Mouse (Mus musculus) kidney, postnatal 0 days (tissue): Measurements from ENCODE around the gene Gm21725. TPM values are rescaled to one million over a fixed set of nuclear protein-coding genes. Genes with fewer than 3 reads are reported as not detected.
"Not testable (repeated sequence)": the region's sequence is repeated elsewhere in the genome, so short reads cannot be mapped to it uniquely, and the experiment has no call there.

Source experiments
- ATAC-seq: fragments of 200-750 bp; cut with Nextera tagmentation; replicated peaks from 2 replicates; pipeline ENCODE4 v1.8.0; 2017; ENCODE audit warnings: low read depth, moderate number of reproducible peaks, moderate TSS enrichment, moderate library complexity; ENCODE audit not compliant: low FRiP score
- DNase-seq: peaks from one replicate; pipeline ENCODE4 v3.0.0-alpha.2; 2016; ENCODE audit warnings: low spot score
- H3K27ac ChIP-seq: fragments of 300-500 bp; sonication (generic); 2 replicates; pipeline ENCODE4 v1.5.1; 2014; ENCODE audit warnings: mild to moderate bottlenecking
- H3K27me3 ChIP-seq: fragments of 300-500 bp; sonication (generic); 2 replicates; pipeline ENCODE4 v1.6.1; 2014; ENCODE audit warnings: low read length, mixed read lengths; ENCODE audit not compliant: insufficient read depth
- H3K36me3 ChIP-seq: fragments of 300-500 bp; sonication (generic); 2 replicates; pipeline ENCODE4 v1.6.1; 2014; ENCODE audit warnings: low read length, mixed read lengths; ENCODE audit not compliant: insufficient read depth
- H3K4me1 ChIP-seq: fragments of 300-500 bp; sonication (generic); replicated peaks from 2 replicates; pipeline ENCODE4 v1.6.1; 2014; ENCODE audit warnings: antibody characterized with exemption, low read length, mixed read lengths; ENCODE audit not compliant: insufficient read depth
- H3K4me2 ChIP-seq: fragments of 300-500 bp; sonication (generic); 2 replicates; pipeline ENCODE4 v1.6.1; 2014; ENCODE audit warnings: mild to moderate bottlenecking, low read length, moderate library complexity, mixed read lengths
- H3K4me3 ChIP-seq: fragments of 300-500 bp; sonication (generic); replicated peaks from 2 replicates; pipeline ENCODE4 v1.5.1; 2014; ENCODE audit warnings: low read depth, low read length
- H3K9ac ChIP-seq: fragments of 300-500 bp; sonication (generic); 2 replicates; pipeline ENCODE4 v1.6.1; 2014; ENCODE audit warnings: low read depth, low read length
- H3K9me3 ChIP-seq: fragments of 300-500 bp; sonication (generic); replicated peaks from 2 replicates; pipeline ENCODE4 v1.6.1; 2016; ENCODE audit warnings: low read length, inconsistent platforms, mixed read lengths
- whole genome bisulfite sequencing: fragments of 180-500 bp; shearing (Covaris S2); extraction: QIAGEN DNeasy Blood & Tissue Kit; methylation state at CpG from one replicate; pipeline ENCODE4 v1.1.7; 2014; 5-methylcytosine and 5-hydroxymethylcytosine counted together
- polyA plus RNA-seq: library from polyadenylated mRNA; unstranded; fragments of >200 nt; fragmentation: Nextera tagmentation; extraction: Ambion mirVana; gene quantifications from 2 replicates; pipeline ENCODE4 v1.2.1, GENCODE M21; 2015

Gm21725 gene
- polyA plus RNA-seq = not detected in 2 replicates

- not testable (repeated sequence) for H3K27me3 ChIP-seq, DNase-seq, H3K4me2 ChIP-seq, ATAC-seq, H3K27ac ChIP-seq, H3K9ac ChIP-seq, H3K4me3 ChIP-seq, H3K36me3 ChIP-seq, H3K9me3 ChIP-seq, H3K4me1 ChIP-seq
- WGBS = no CpG with 5 or more reads among the region's 3 CpGs
These were observed at the start of gene Gm21725 for GRCm38 (mm10) chrY:13348963-13349362. Gene Gm21725, minus strand, starts transcription at chrY:13349063.

Other genes with a start within 250 kb of the Gm21725 start
- not detected in 2 replicates for gene Gm21891, start 215.6 kb downstream of the Gm21725 start, polyA plus RNA-seq
- gene Gm21425, start 187.1 kb downstream of the Gm21725 start, polyA plus RNA-seq = not detected in 2 replicates
- gene Gm21828, start 125.1 kb downstream of the Gm21725 start, polyA plus RNA-seq = not detected in 2 replicates
- gene Gm21440, start 96.7 kb downstream of the Gm21725 start, polyA plus RNA-seq = not detected in 2 replicates
- not detected in 2 replicates for gene Gm21454, start 96.6 kb downstream of the Gm21725 start, polyA plus RNA-seq
- gene Gm21866, start 116.5 kb upstream of the Gm21725 start, polyA plus RNA-seq = not detected in 2 replicates
- gene Gm20773, start 145.0 kb upstream of the Gm21725 start, polyA plus RNA-seq = not detected in 2 replicates